Mouse (Mus musculus) gastrocnemius, postnatal 25 days (tissue): ENCODE results near the gene Macrod1. TPM values are rescaled to one million over a fixed set of nuclear protein-coding genes. Genes with fewer than 3 reads are reported as not detected.

ENCODE experiments used
- DNase-seq: peaks from one replicate; pipeline ENCODE4 v3.0.0; 2022
- total RNA-seq, 2 experiments: library from RNA; stranded (reverse); gene quantifications; 1 replicate in 1 of 2; 2 replicates in 1 of 2; pipeline ENCODE4 v1.2.3; 2021

The Macrod1 gene
- total RNA-seq, 2 experiments from 2014 or later, result 227 to 252 TPM

- DNase-seq, result no peak
Measured at GRCm38 (mm10) chr19:7197445-7197844, 140.8 kb downstream of the Macrod1 start.

- no peak for DNase-seq
Measured at GRCm38 (mm10) chr19:7199089-7199488, 142.5 kb downstream of the Macrod1 start.

- no peak for DNase-seq
Measured at GRCm38 (mm10) chr19:7200427-7200826, 143.8 kb downstream of the Macrod1 start.

DNA sequence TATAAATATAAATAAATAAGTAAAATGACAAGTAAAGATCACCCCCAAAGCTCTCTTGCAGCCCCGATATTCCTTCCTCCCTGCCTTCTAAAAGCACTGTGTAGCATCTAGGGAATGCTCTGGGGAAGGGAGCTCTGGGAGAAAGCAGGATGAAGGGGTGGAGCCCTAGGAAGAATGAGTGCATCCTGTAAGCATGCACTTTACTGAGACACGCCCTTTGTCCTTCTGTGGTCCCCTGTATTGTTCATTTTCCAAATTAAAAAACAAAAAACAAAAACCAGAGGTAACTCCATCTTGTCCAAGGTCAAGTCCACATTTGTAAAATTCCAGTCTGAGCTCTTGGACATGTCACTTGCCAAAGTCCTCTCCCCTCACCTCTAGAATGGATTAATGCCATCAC is 148.3 kb downstream of the Macrod1 start:
- DNase-seq, result no peak

DNA sequence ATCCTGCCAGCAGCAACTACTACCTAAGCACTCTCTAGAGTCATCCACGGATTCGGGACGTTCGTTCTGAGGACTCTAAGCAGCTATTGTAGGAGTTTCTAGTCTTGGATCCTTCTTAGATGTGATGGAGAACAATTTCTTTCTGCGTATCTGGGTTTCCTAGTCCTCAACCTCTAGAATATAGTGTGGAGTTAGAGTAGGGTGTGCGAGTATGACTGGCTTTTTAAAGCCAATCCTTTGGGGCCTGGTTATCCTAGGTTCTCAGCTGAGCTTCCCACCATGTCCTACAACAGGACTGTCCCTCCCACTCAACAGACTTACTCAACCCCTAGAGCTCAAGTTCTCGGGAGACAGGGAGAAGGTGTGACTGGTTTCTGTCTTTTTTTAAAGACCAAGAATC is 148.7 kb downstream of the Macrod1 start:
- DNase-seq, result peak; percentile 4

DNA sequence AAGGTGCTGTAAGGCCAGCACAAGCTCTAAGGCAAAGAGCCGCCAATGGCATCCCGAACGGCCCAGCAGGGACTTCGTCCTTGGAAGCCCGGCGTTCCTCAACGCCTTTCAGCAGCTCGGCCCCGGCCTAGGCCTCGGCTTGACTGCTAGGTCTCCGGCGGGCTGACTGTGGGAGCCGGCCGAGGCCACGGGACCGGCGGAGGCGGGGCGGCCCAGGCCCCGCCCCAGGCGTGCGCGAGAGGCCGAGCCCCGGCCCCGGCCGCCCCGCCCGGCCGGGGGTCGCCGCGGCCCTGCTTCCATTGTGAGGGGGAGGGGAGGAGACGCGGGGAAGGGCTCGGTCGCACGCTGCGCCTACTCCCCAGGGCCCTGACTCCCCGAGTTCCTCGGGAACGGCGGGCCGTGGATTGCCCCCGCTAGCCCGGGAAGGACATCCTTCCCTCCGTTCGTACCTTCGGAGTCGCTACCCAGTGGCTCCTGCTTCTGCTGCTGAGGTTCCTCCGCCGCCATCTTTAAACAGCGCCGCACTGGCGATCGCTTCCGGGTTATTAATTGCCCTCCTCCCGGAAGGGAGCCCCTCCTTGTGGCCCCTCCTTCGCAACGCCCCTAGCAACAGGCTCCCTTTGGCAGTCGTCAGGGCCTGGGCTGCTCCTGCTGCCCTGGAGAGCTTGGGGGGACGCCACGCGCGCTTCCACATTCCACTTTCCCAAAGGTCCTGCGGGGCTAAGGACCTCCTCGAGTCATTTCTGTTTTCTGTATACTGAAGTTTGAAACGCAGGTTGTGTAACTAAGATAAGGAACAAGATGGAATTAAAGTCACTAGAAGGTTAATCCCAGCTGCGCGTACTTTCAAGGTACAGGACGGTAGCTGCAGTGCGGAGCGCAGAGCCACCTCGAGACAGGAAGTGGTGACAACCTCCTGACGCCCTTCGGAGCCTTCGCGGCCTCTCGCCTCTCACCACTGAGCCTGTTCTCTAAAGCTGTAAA is 149.4 kb downstream of the Macrod1 start, which contains the start of gene Otub1:
Otub1 (minus strand) TSS at position 564 of the 984 bp plus-strand sequence.
- DNase-seq, result peak; percentile 92

- DNase-seq, result no peak
Measured at GRCm38 (mm10) chr19:7209907-7210646, 153.5 kb downstream of the Macrod1 start.

DNA sequence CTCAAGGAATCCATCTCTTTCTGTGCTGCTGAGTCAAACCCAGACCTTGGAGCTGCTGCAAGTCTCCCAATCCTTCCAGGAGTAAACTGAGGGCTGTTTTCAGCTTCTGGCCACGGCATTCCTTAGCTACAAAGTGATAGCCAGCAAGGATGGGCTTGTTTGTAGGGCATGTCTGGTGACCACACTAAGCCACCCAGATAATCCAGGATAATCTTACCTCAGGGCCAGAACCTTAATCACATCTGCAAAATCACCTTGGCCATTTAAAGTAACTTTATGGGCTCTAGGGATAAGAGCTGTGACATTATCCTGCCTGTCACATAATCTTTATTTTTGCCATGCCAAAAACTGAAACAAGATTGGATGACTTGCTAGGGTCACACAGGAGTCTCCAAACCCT is 155.6 kb downstream of the Macrod1 start:
- DNase-seq, result no peak

GRCm38 (mm10) chr19:7213010-7213409 is 156.4 kb downstream of the Macrod1 start:
- DNase-seq, result no peak

GRCm38 (mm10) chr19:7214484-7214883 is 157.9 kb downstream of the Macrod1 start:
- DNase-seq, result no peak

DNA sequence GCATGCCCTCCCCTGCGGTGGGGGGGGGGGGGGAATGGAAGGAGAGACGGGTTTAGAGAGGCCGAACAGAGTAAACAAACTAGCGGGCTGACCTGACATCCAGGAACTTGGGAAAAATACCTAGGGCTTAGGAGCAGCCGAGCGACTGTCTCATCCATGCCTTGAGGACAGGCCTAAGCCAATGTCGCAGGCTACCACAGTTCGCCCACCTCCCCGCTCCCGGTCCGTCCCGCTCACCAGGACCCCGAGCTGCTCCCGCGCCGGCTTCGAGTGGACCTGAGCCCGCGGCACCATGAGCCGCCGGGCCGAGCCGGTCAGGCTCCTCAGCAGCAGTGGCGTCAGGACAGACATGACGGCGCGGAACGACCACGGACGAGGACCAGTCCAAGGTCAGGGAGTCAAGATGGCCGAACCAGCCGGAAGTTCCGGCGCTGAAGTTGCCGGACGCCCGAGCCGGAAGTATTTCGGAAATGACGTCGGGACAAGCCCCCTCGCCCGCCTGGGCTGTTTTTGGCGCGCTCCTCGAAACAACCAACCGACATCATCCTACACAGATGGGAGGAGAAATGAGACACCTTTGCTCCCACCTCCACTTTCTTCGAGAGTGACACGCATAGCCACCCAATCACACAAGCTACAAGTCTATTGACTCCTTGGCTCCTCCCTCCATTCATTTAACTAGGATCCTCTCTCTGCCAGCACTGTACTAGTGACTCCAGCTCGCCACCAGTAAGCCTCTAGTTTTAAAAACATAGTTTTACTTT is 160.7 kb downstream of the Macrod1 start, which contains the start of gene Cox8a:
Cox8a (minus strand) TSS at position 455 of the 764 bp plus-strand sequence.
- peak; percentile 98 for DNase-seq

GRCm38 (mm10) chr19:7217926-7218267 is 161.3 kb downstream of the Macrod1 start:
- DNase-seq, result no peak

GRCm38 (mm10) chr19:7218753-7219152 is 162.1 kb downstream of the Macrod1 start:
- no peak for DNase-seq

DNA sequence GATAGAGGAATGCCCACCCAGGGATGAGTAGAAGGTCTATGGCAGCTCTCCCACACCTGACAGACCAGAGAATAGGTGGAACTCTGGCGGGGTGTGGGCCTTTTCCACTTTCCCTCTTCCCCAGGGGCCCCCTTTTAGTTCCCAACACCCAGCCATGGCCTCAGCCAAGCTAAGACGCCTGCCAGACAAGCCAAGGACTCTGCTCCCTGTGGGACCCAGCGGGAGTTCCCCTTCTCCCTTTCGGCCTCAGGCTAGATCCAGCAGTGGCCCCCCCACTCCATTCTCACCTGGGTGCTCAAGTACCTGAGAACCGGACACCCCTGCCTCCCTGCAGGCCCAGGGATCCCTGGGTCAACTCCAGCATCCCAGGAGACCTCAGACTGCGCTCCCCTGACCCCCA is 165.6 kb downstream of the Macrod1 start:
- DNase-seq, result no peak

DNA sequence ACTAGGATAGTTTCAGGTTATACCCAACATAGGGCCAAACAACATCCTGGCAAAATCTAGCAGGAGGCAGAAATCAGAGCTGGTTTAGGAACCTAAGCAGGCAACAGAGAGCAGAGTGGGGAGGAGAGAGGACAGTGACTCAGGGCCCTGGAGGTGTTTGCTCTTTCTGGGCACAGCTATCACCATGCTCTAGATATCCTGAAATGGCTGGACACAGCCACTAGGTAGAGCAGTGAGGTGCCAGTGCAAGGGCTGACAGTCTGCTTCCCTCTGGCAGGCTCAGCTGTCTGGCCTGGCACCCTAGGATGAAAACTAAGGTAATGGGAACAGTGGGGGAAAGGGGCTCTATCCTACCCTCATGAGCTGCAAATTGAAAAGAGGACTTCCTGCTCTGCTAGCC is 166.9 kb downstream of the Macrod1 start:
- DNase-seq, result no peak

DNA sequence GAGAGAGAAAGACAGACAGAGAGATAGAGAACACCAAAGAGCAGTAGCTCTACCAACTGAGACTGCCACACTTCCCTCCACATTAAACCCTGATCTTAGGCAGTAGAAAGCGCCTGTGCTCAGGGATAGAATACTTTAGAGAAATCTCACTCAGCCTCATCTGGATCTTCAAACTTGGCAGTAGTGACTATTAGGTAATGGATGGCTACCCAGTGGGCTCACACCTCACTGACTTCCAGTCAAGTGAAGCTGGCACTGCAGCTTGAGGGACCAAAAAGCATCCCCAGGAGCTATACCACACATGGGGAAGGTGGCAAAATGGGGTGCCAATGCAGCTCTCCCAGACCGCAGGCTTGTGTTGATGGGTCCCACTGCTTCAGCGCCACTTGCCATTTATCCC is 167.6 kb downstream of the Macrod1 start:
- no peak for DNase-seq

DNA sequence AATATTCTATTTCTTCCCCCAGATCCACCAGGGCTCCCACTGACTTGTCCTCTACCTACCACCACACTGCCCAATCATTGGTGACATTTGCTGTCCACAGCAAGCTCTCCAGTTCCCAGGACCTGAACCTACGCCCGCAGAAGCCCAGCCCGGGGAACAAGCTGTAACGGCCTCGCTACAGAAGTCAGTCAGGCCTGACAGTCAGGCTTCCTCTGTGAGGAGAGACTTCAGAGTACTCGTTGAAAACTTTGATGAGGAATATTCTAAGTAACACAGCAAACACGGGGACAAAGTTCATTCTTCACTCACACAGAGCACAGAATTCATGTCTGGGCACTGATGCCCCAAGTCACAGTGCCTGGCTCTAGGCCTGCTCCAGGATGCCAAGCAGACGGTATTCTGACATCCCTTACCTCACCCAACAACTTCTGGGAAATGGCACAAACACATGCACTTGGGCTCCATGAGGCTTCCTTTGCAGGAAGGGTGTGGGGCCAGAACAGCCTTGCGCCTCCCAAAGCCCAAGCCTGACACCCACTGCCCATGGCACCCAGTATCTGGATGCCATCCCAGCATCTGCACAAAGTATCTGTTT is 168.6 kb downstream of the Macrod1 start:
- DNase-seq, result no peak

- peak; percentile 38 for DNase-seq
Measured at GRCm38 (mm10) chr19:7226511-7226914, 169.9 kb downstream of the Macrod1 start.

GRCm38 (mm10) chr19:7234537-7235221 is 178.1 kb downstream of the Macrod1 start:
- peak; percentile 73 for DNase-seq

DNA sequence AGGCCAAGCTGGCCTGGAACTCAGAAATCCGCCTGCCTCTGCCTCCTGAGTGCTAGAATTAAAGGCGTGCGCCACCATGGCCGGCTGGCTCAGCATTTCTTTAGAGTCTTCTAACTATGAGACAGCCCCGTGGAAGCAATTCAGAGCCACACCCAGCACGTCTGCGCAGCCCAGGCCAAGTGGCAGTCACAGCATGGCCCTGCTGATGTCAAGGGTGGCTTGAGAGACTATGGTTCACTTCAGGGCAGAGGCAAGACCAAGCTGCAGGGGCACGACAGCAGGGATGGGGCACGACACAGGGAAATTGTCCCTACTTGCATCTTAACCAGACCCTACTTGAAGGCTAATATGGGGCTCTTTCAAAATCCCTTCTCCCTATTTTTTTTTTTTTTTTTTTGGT is 178.9 kb downstream of the Macrod1 start:
- no peak for DNase-seq

GRCm38 (mm10) chr19:7236011-7236410 is 179.4 kb downstream of the Macrod1 start:
- DNase-seq, result no peak
